Mouse (Mus musculus) myocyte (in vitro differentiated cells): ENCODE measurements at regions not wholly inside any gene's neighbourhood (a gene's known extent, or its start where the extent isn't known, plus 50 kb on each side); places are given as distances from the start of the nearest gene placed in this dataset.

Experiments
- CEBPB ChIP-seq: IDR thresholded peaks from 2 replicates; pipeline ENCODE4 v1.6.1; 2011; ENCODE audit warnings: mild to moderate bottlenecking, moderate library complexity; ENCODE audit not compliant: poor library complexity, insufficient read depth, severe bottlenecking
- MAX ChIP-seq: IDR thresholded peaks from one replicate; pipeline ENCODE4 v1.6.1; 2011; ENCODE audit warnings: low read depth, mild to moderate bottlenecking, control low read depth
- POLR2A ChIP-seq: IDR thresholded peaks from one replicate; pipeline ENCODE4 v1.6.1; 2011; ENCODE audit warnings: low read depth, mild to moderate bottlenecking, control low read depth, moderate library complexity; ENCODE audit not compliant: insufficient read length
- REST ChIP-seq: IDR thresholded peaks from one replicate; pipeline ENCODE4 v1.6.1; 2011; ENCODE audit warnings: mild to moderate bottlenecking, control low read depth, moderate library complexity; ENCODE audit not compliant: insufficient read depth, insufficient read length
- SRF ChIP-seq: IDR thresholded peaks from one replicate; pipeline ENCODE4 v1.6.1; 2011; ENCODE audit warnings: low read depth; ENCODE audit not compliant: control insufficient read depth, insufficient read length
- TCF12 ChIP-seq: IDR thresholded peaks from one replicate; pipeline ENCODE4 v1.6.1; 2011; ENCODE audit warnings: mild to moderate bottlenecking, control low read depth; ENCODE audit not compliant: poor library complexity, insufficient read depth, severe bottlenecking
- USF1 ChIP-seq: IDR thresholded peaks from one replicate; pipeline ENCODE4 v1.6.1; 2011; ENCODE audit warnings: low read depth, mild to moderate bottlenecking, control low read depth, moderate library complexity

DNA sequence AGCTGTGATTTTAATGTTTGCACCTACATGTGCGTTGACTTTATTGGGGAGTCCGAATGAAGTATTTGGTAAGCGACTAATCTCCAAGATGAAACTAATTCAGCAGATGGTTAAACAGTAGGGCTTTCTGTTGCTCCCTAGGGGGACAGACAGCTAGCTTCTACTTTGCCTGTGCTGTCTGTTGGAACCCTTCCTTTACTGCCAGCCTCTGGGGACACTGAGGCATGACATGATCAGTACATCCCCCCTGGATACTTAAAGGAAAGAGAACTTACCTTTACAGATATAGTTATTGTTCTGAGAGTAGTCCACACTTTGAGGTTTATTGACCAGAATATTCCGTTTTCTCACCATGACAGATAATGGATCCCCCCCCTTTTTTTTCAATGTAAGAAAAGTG is 289.8 kb upstream of the Ift57 start:
- TF ChIP-seq POLR2A (no peak), USF1 (no peak), CEBPB (no peak), SRF (no peak), MAX (no peak), TCF12 (no peak), REST (no peak)
